Mouse (Mus musculus) left cerebral cortex, adult 6 months (tissue): ENCODE data around the gene Defa2. TPM values are rescaled to one million over a fixed set of nuclear protein-coding genes. Genes with fewer than 3 reads are reported as not detected.

Experiments used
- long read RNA-seq, 2 experiments: library from polyadenylated mRNA; unstranded; transcript quantifications; one replicate each; pipeline ENCODE4 v2.0.0; 2019 to 2020
- polyA plus RNA-seq: library from polyadenylated mRNA; unstranded; fragments of <200 nt; fragmentation: Nextera tagmentation; gene quantifications from 2 replicates; pipeline ENCODE4 v1.2.3, GENCODE M21; 2021

Defa2 gene
- not detected in 2 replicates for polyA plus RNA-seq
- long read RNA-seq, experiment 1, result 0 reads
- long read RNA-seq, experiment 2, result 0 reads

GRCm38 (mm10) chr8:21378215-21378614 is at the start of gene Defa2:
Defa2 (plus strand) TSS chr8:21378515.

GRCm38 (mm10) chr8:21391511-21391910 is 13.2 kb downstream of the Defa2 start, which contains the start of gene Defa33:
Defa33 (plus strand) TSS chr8:21391811.

GRCm38 (mm10) chr8:21427111-21427510 is 48.8 kb downstream of the Defa2 start, which contains the start of gene Defa36:
Defa36 (plus strand) TSS chr8:21427411.

Other genes with a start within 250 kb of the Defa2 start
- not detected in 2 replicates for gene Defa30, start 243.9 kb upstream of the Defa2 start, polyA plus RNA-seq
- not detected in 2 replicates for gene Defa22, start 216.2 kb upstream of the Defa2 start, polyA plus RNA-seq
- not detected in 2 replicates for gene Defa31, start 186.9 kb upstream of the Defa2 start, polyA plus RNA-seq
- not detected in 2 replicates for gene Gm15293, start 177.0 kb upstream of the Defa2 start, polyA plus RNA-seq
- not detected in 2 replicates for gene Gm15292, start 128.8 kb upstream of the Defa2 start, polyA plus RNA-seq
- gene Defa27, start 63.0 kb upstream of the Defa2 start, polyA plus RNA-seq, result not detected in 2 replicates
- not detected in 2 replicates for gene Defa29, start 51.5 kb upstream of the Defa2 start, polyA plus RNA-seq
- gene Defa33, start 13.3 kb downstream of the Defa2 start, polyA plus RNA-seq, result not detected in 2 replicates
- gene Defa36, start 48.9 kb downstream of the Defa2 start, polyA plus RNA-seq, result not detected in 2 replicates
- not detected in 2 replicates for gene Gm7849, start 78.0 kb downstream of the Defa2 start, polyA plus RNA-seq
- gene Defa20, start 130.7 kb downstream of the Defa2 start, polyA plus RNA-seq, result not detected in 2 replicates
- gene Defa32, start 150.5 kb downstream of the Defa2 start, polyA plus RNA-seq, result not detected in 2 replicates
- gene Defa37, start 186.9 kb downstream of the Defa2 start, polyA plus RNA-seq, result not detected in 2 replicates
- gene Defa28, start 204.5 kb downstream of the Defa2 start, polyA plus RNA-seq, result not detected in 2 replicates
- gene Gm7861, start 216.0 kb downstream of the Defa2 start, polyA plus RNA-seq, result not detected in 2 replicates
- not detected in 2 replicates for gene Defa26, start 239.7 kb downstream of the Defa2 start, polyA plus RNA-seq